Mouse (Mus musculus): ENCODE measurements around the gene 5730480H06Rik. TPM values are rescaled to one million over a fixed set of nuclear protein-coding genes. Genes with fewer than 3 reads are reported as not detected.

5730480H06Rik gene
- polyA plus RNA-seq, 1 experiment from 2014 or later: 17.9 TPM

- Histone ChIP-seq H3K4me2 (no peak overlapping the region), H3K36me3 (ENCODE audit: control insufficient read depth, insufficient read depth, low read length) (no peaks in the 10 kb centered on the region), H3K27me3 (replicated peaks; ENCODE audit: control insufficient read depth, insufficient read depth, low read length) (no peaks in the 10 kb centered on the region), H3K9ac (ENCODE audit: low read depth, low read length) (no peak overlapping the region), H3K4me1 (replicated peaks; ENCODE audit: control insufficient read depth, insufficient read depth, low read length) (no peaks in the 10 kb centered on the region; the same call in 1 of the 2 replicates), H3K27ac (ENCODE audit: low read depth, low read length) (no peak overlapping the region), H3K9me3 (ENCODE audit: control insufficient read depth, low read length) (no peaks in the 10 kb centered on the region), H3K4me3 (ENCODE audit: low read depth, low read length) (no peak overlapping the region)
- DNase-seq (ENCODE audit: low spot score): no peak
- WGBS: 83% methylated on average over 5 of the region's 5 CpGs
- no peak for ATAC-seq (replicated peaks; ENCODE audit: low FRiP score)
Measured at GRCm38 (mm10) chr5:48410348-48410747, 82.6 kb downstream of the 5730480H06Rik start.

GRCm38 (mm10) chr5:48411462-48411861 lies 83.7 kb downstream of the 5730480H06Rik start:
- DNase-seq (ENCODE audit: low spot score) (no peak), ATAC-seq (replicated peaks; ENCODE audit: low FRiP score) (no peak)
- Histone ChIP-seq H3K4me1 (replicated peaks; ENCODE audit: control insufficient read depth, insufficient read depth, low read length) (no peaks in the 10 kb centered on the region; the same call in 1 of the 2 replicates), H3K27me3 (replicated peaks; ENCODE audit: control insufficient read depth, insufficient read depth, low read length) (no peaks in the 10 kb centered on the region), H3K4me3 (ENCODE audit: low read depth, low read length) (no peak overlapping the region), H3K9me3 (ENCODE audit: control insufficient read depth, low read length) (no peaks in the 10 kb centered on the region), H3K36me3 (ENCODE audit: control insufficient read depth, insufficient read depth, low read length) (no peaks in the 10 kb centered on the region), H3K27ac (ENCODE audit: low read depth, low read length) (no peak overlapping the region), H3K4me2 (no peak overlapping the region), H3K9ac (ENCODE audit: low read depth, low read length) (no peak overlapping the region)
- 79% methylated on average over 4 of the region's 4 CpGs for WGBS

- 87% methylated on average over 4 of the region's 4 CpGs for WGBS
- H3K4me1 ChIP-seq (replicated peaks; ENCODE audit: control insufficient read depth, insufficient read depth, low read length): no peaks in the 10 kb centered on the region; the same call in 1 of the 2 replicates
- no peak overlapping the region for H3K4me2 ChIP-seq
- ATAC-seq (replicated peaks; ENCODE audit: low FRiP score) (no peak), DNase-seq (ENCODE audit: low spot score) (no peak)
- no peaks in the 10 kb centered on the region for H3K9me3 ChIP-seq (ENCODE audit: control insufficient read depth, low read length)
- no peaks in the 10 kb centered on the region for H3K36me3 ChIP-seq (ENCODE audit: control insufficient read depth, insufficient read depth, low read length)
- H3K27ac ChIP-seq (ENCODE audit: low read depth, low read length): no peak overlapping the region
- H3K9ac ChIP-seq (ENCODE audit: low read depth, low read length): no peak overlapping the region
- no peaks in the 10 kb centered on the region for H3K27me3 ChIP-seq (replicated peaks; ENCODE audit: control insufficient read depth, insufficient read depth, low read length)
- no peak overlapping the region for H3K4me3 ChIP-seq (ENCODE audit: low read depth, low read length)
Measured at GRCm38 (mm10) chr5:48412261-48412660, 84.5 kb downstream of the 5730480H06Rik start.

- no peaks in the 10 kb centered on the region for H3K36me3 ChIP-seq (ENCODE audit: control insufficient read depth, insufficient read depth, low read length)
- 95% methylated on average over 2 of the region's 2 CpGs for WGBS
- no peak overlapping the region for H3K4me3 ChIP-seq (ENCODE audit: low read depth, low read length)
- H3K4me2 ChIP-seq: no peak overlapping the region
- no peaks in the 10 kb centered on the region for H3K4me1 ChIP-seq (replicated peaks; ENCODE audit: control insufficient read depth, insufficient read depth, low read length)
- no peaks in the 10 kb centered on the region for H3K27me3 ChIP-seq (replicated peaks; ENCODE audit: control insufficient read depth, insufficient read depth, low read length)
- no peak for DNase-seq (ENCODE audit: low spot score)
- ATAC-seq (replicated peaks; ENCODE audit: low FRiP score): no peak
- H3K9me3 ChIP-seq (ENCODE audit: control insufficient read depth, low read length): no peaks in the 10 kb centered on the region
- no peak overlapping the region for H3K27ac ChIP-seq (ENCODE audit: low read depth, low read length)
- no peak overlapping the region for H3K9ac ChIP-seq (ENCODE audit: low read depth, low read length)
Measured at GRCm38 (mm10) chr5:48419741-48420140, 92.0 kb downstream of the 5730480H06Rik start.

- Histone ChIP-seq H3K9me3 (ENCODE audit: control insufficient read depth, low read length) (no peaks in the 10 kb centered on the region), H3K4me2 (no peak overlapping the region), H3K27ac (ENCODE audit: low read depth, low read length) (no peak overlapping the region), H3K4me3 (ENCODE audit: low read depth, low read length) (no peak overlapping the region), H3K36me3 (ENCODE audit: control insufficient read depth, insufficient read depth, low read length) (no peaks in the 10 kb centered on the region), H3K4me1 (replicated peaks; ENCODE audit: control insufficient read depth, insufficient read depth, low read length) (no peaks in the 10 kb centered on the region), H3K9ac (ENCODE audit: low read depth, low read length) (no peak overlapping the region), H3K27me3 (replicated peaks; ENCODE audit: control insufficient read depth, insufficient read depth, low read length) (no peaks in the 10 kb centered on the region)
- 76% methylated on average over 1 of the region's 1 CpGs for WGBS
- DNase-seq (ENCODE audit: low spot score) (no peak), ATAC-seq (replicated peaks; ENCODE audit: low FRiP score) (no peak)
Measured at GRCm38 (mm10) chr5:48421957-48422356, 94.2 kb downstream of the 5730480H06Rik start.

GRCm38 (mm10) chr5:48430459-48430858 lies 102.7 kb downstream of the 5730480H06Rik start:
- Histone ChIP-seq H3K4me2 (no peak overlapping the region), H3K27me3 (replicated peaks; ENCODE audit: control insufficient read depth, insufficient read depth, low read length) (no peaks in the 10 kb centered on the region), H3K27ac (ENCODE audit: low read depth, low read length) (no peak overlapping the region), H3K4me1 (replicated peaks; ENCODE audit: control insufficient read depth, insufficient read depth, low read length) (no peaks in the 10 kb centered on the region), H3K9ac (ENCODE audit: low read depth, low read length) (no peak overlapping the region), H3K9me3 (ENCODE audit: control insufficient read depth, low read length) (no peaks in the 10 kb centered on the region), H3K4me3 (ENCODE audit: low read depth, low read length) (no peak overlapping the region), H3K36me3 (ENCODE audit: control insufficient read depth, insufficient read depth, low read length) (no peaks in the 10 kb centered on the region)
- no peak for DNase-seq (ENCODE audit: low spot score)
- no peak for ATAC-seq (replicated peaks; ENCODE audit: low FRiP score)

GRCm38 (mm10) chr5:48448888-48449287 lies 121.1 kb downstream of the 5730480H06Rik start:
- Histone ChIP-seq H3K9ac (ENCODE audit: low read depth, low read length) (no peak overlapping the region), H3K4me3 (ENCODE audit: low read depth, low read length) (no peak overlapping the region), H3K4me2 (no peak overlapping the region), H3K4me1 (replicated peaks; ENCODE audit: control insufficient read depth, insufficient read depth, low read length) (no peaks in the 10 kb centered on the region), H3K27me3 (replicated peaks; ENCODE audit: control insufficient read depth, insufficient read depth, low read length) (no peaks in the 10 kb centered on the region), H3K9me3 (ENCODE audit: control insufficient read depth, low read length) (no peaks in the 10 kb centered on the region), H3K27ac (ENCODE audit: low read depth, low read length) (no peak overlapping the region), H3K36me3 (ENCODE audit: control insufficient read depth, insufficient read depth, low read length) (no peaks in the 10 kb centered on the region)
- DNase-seq (ENCODE audit: low spot score): no peak
- ATAC-seq (replicated peaks; ENCODE audit: low FRiP score): no peak
- WGBS: 54% methylated on average over 1 of the region's 1 CpGs

- H3K9me3 ChIP-seq (ENCODE audit: control insufficient read depth, low read length): no peaks in the 10 kb centered on the region
- no peaks in the 10 kb centered on the region for H3K4me1 ChIP-seq (replicated peaks; ENCODE audit: control insufficient read depth, insufficient read depth, low read length)
- H3K4me2 ChIP-seq: no peak overlapping the region
- H3K9ac ChIP-seq (ENCODE audit: low read depth, low read length): no peak overlapping the region
- WGBS: 59% methylated on average over 2 of the region's 2 CpGs
- H3K27ac ChIP-seq (ENCODE audit: low read depth, low read length): no peak overlapping the region
- no peaks in the 10 kb centered on the region for H3K27me3 ChIP-seq (replicated peaks; ENCODE audit: control insufficient read depth, insufficient read depth, low read length)
- H3K36me3 ChIP-seq (ENCODE audit: control insufficient read depth, insufficient read depth, low read length): no peaks in the 10 kb centered on the region
- DNase-seq (ENCODE audit: low spot score) (no peak), ATAC-seq (replicated peaks; ENCODE audit: low FRiP score) (no peak)
- no peak overlapping the region for H3K4me3 ChIP-seq (ENCODE audit: low read depth, low read length)
Measured at GRCm38 (mm10) chr5:48460221-48460620, 132.5 kb downstream of the 5730480H06Rik start.

Data from liver, embryonic 11.5 days (tissue).